Mouse (Mus musculus): ENCODE results near the gene Pclo.

GRCm38 (mm10) chr5:14527796-14528195, 13.1 kb downstream of the Pclo start:
- no peak for TF ChIP-seq CTCF (IDR thresholded peaks at IDR 0.05; ENCODE audit: low read depth, low read length)
- TF ChIP-seq POLR2A (IDR thresholded peaks at IDR 0.05; ENCODE audit: borderline replicate concordance, low read depth, low read length), result no peak

Measured in bone marrow macrophage, adult 2 months (primary cell).